Mouse (Mus musculus): ENCODE results near the gene Kirrel. TPM values are rescaled to one million over a fixed set of nuclear protein-coding genes. Genes with fewer than 3 reads are reported as not detected.

Gene Kirrel
- polyA plus RNA-seq, 1 experiment from 2014 or later, result 9.0 TPM

Other genes starting within 250 kb of the Kirrel start
- gene Cd1d1, start 175.3 kb downstream of the Kirrel start, polyA plus RNA-seq (2015; fragmentation: Nextera tagmentation; extraction: Ambion mirVana), result 56.4 and 61.6 TPM in 2 replicates
- gene Fcrls, start 89.0 kb upstream of the Kirrel start, polyA plus RNA-seq (2015; fragmentation: Nextera tagmentation; extraction: Ambion mirVana), result 4.6 and 7.5 TPM in 2 replicates
- gene Cd5l, start 183.1 kb upstream of the Kirrel start, polyA plus RNA-seq (2015; fragmentation: Nextera tagmentation; extraction: Ambion mirVana), result 0.15 and 0.55 TPM in 2 replicates
- 0.20 and 0.36 TPM in 2 replicates for gene Fcrl1, start 201.6 kb upstream of the Kirrel start, polyA plus RNA-seq (2015; fragmentation: Nextera tagmentation; extraction: Ambion mirVana)

Measured in heart, embryonic 15.5 days (tissue).